Mouse (Mus musculus) liver, adult (tissue): ENCODE data around the gene Ppig.

Experiments used
- GATA4 ChIP-seq: IDR thresholded peaks from 2 replicates; pipeline ENCODE4 v1.6.1; 2014; ENCODE audit warnings: mild to moderate bottlenecking, low read length; ENCODE audit not compliant: insufficient replicate concordance

Gene Ppig

GRCm38 (mm10) chr2:69722273-69722649 lies at the start of gene Ppig:
Gene Ppig (plus strand): TSS chr2:69722545.
- no peak for TF ChIP-seq GATA4

- no peak for TF ChIP-seq GATA4
These were observed 48.6 kb upstream of the Ppig start for GRCm38 (mm10) chr2:69673723-69674122.

GRCm38 (mm10) chr2:69675266-69675665 lies 47.1 kb upstream of the Ppig start:
- no peak for TF ChIP-seq GATA4

- no peak for TF ChIP-seq GATA4
These were observed 45.6 kb upstream of the Ppig start for GRCm38 (mm10) chr2:69676713-69677112.

GRCm38 (mm10) chr2:69679990-69680389 lies 42.4 kb upstream of the Ppig start:
- TF ChIP-seq GATA4: no peak

- no peak for TF ChIP-seq GATA4
These were observed 40.4 kb upstream of the Ppig start for GRCm38 (mm10) chr2:69681931-69682330.

GRCm38 (mm10) chr2:69683036-69683805 lies 39.1 kb upstream of the Ppig start:
- no peak for TF ChIP-seq GATA4

GRCm38 (mm10) chr2:69684488-69684887 lies 37.9 kb upstream of the Ppig start:
- TF ChIP-seq GATA4: no peak

- TF ChIP-seq GATA4: no peak
These were observed 32.1 kb upstream of the Ppig start for GRCm38 (mm10) chr2:69690214-69690613.

- no peak for TF ChIP-seq GATA4
These were observed 31.5 kb upstream of the Ppig start for GRCm38 (mm10) chr2:69690843-69691242.

GRCm38 (mm10) chr2:69693501-69693900 lies 28.8 kb upstream of the Ppig start:
- no peak for TF ChIP-seq GATA4

- no peak for TF ChIP-seq GATA4
These were observed 21.9 kb upstream of the Ppig start for GRCm38 (mm10) chr2:69700446-69700845.

GRCm38 (mm10) chr2:69712171-69712570 lies 10.2 kb upstream of the Ppig start:
- TF ChIP-seq GATA4: no peak

GRCm38 (mm10) chr2:69712981-69713625 lies 9.2 kb upstream of the Ppig start, which contains the start of gene Fastkd1:
Gene Fastkd1 (minus strand): TSS chr2:69713516.
- no peak for TF ChIP-seq GATA4

GRCm38 (mm10) chr2:69713626-69714014 lies 8.7 kb upstream of the Ppig start:
- TF ChIP-seq GATA4: no peak

- TF ChIP-seq GATA4: no peak
These were observed 8.2 kb upstream of the Ppig start for GRCm38 (mm10) chr2:69714126-69714525.

- no peak for TF ChIP-seq GATA4
These were observed 5.9 kb upstream of the Ppig start for GRCm38 (mm10) chr2:69716483-69716882.

GRCm38 (mm10) chr2:69719121-69719520 lies 3.2 kb upstream of the Ppig start:
- no peak for TF ChIP-seq GATA4
